Mouse (Mus musculus) E14TG2a.4 (cell line): ENCODE data around the gene Lrrc66.

Experiments
- H3K27me3 ChIP-seq: 2 replicates; pipeline ENCODE4 v1.6.1; 2014; ENCODE audit warnings: low read length, control low read depth; ENCODE audit not compliant: insufficient read depth
- H3K36me3 ChIP-seq: 2 replicates; pipeline ENCODE4 v1.6.1; 2014; ENCODE audit warnings: low read length, control low read depth; ENCODE audit not compliant: insufficient read depth
- H3K4me1 ChIP-seq: replicated peaks from 2 replicates; pipeline ENCODE4 v1.6.1; 2014; ENCODE audit warnings: low read depth, low read length, control low read depth
- H3K4me3 ChIP-seq: replicated peaks from 2 replicates; pipeline ENCODE4 v1.5.1; 2014; ENCODE audit warnings: mild to moderate bottlenecking, low read length
- H3K9me3 ChIP-seq: 2 replicates; pipeline ENCODE4 v1.6.1; 2014; ENCODE audit warnings: low read length, control low read depth
- CTCF ChIP-seq: conservative IDR thresholded peaks from 2 replicates; pipeline ENCODE4 v1.5.1; 2014; ENCODE audit warnings: low read length
- NANOG ChIP-seq: IDR thresholded peaks from 2 replicates; pipeline ENCODE4 v1.6.1; 2014; ENCODE audit warnings: borderline replicate concordance, low read length, mixed read lengths
- POU5F1 ChIP-seq: IDR thresholded peaks from 2 replicates; pipeline ENCODE4 v1.6.1; 2014; ENCODE audit warnings: low read length, borderline replicate concordance

Lrrc66 gene

DNA sequence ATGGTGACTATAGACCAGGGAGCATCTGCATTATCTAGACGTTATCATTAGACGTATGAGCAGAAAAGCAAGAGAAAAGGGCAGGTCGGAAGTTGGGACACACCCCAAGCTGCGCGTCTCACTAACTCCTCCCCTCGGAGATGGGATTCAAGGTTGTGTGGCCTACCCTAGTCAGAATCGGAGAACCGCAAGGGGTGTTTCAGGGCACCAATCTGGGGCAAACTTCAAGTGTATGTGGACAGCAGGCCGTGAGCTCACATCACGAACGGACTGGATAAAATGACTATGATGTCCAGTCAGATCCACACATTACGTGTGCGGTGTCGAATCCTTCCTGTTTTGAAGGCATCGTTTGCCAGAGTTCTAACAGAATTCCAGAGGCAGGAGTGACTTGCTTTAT lies 4.3 kb downstream of the Lrrc66 start:
- TF ChIP-seq POU5F1 (no peak), CTCF (no peak), NANOG (no peak)
- Histone ChIP-seq H3K4me1 (peaks cover 14% of the 10 kb centered on the region), H3K9me3 (no peaks in the 10 kb centered on the region), H3K4me3 (no peak overlapping the region), H3K36me3 (no peaks in the 10 kb centered on the region), H3K27me3 (no peaks in the 10 kb centered on the region)

DNA sequence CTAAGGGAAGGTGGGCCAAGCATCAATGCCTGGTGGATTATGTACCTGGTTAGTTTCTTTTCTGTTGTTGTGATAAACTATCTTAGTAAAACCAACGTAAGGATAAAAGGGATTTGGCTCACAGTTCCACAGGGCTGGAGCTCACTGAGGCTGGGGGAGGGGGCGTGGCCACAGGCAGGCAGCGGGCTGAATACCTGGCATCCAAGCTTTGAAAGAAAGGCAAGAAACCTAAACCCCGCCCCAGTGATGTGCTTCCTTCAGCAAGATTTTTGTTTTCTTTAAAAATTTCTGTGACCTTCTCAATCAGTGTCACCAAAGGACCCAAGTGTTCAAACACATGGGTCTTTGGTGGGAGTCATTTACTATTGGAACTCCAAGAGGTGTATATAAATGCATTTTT lies 4.8 kb downstream of the Lrrc66 start:
- Histone ChIP-seq H3K27me3 (no peaks in the 10 kb centered on the region), H3K4me3 (no peak overlapping the region), H3K36me3 (no peaks in the 10 kb centered on the region), H3K9me3 (no peaks in the 10 kb centered on the region), H3K4me1 (peaks cover 14% of the 10 kb centered on the region)
- TF ChIP-seq POU5F1, result no peak
- no peak for TF ChIP-seq NANOG
- no peak for TF ChIP-seq CTCF

GRCm38 (mm10) chr5:73626842-73627241 lies 5.5 kb downstream of the Lrrc66 start:
- no peaks in the 10 kb centered on the region for H3K27me3 ChIP-seq
- peaks cover 7% of the 10 kb centered on the region; the same call in 1 of the 2 replicates for H3K4me1 ChIP-seq

DNA sequence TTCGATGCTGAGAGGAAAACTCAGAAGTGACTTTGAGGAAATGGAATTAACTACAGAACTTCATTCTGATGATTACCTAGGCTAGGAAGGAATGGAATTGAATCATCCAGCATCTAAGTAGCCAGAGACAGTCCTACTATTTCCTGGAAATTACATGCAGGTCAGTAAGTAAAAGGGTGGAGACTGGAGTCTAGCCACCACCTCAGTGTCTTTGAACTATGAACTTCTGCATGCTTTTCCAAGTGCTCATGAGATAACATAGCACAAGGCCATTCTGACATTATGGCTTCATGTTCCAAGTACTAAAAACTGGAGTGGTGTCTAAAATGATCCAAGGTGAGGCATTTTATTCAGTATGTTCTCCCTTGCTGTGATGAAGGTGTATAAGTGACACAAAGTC lies 6.8 kb downstream of the Lrrc66 start:
- H3K4me3 ChIP-seq, result no peak overlapping the region
- TF ChIP-seq POU5F1, result no peak
- TF ChIP-seq NANOG, result no peak
- TF ChIP-seq CTCF, result no peak
- H3K36me3 ChIP-seq, result no peaks in the 10 kb centered on the region
- no peaks in the 10 kb centered on the region for H3K27me3 ChIP-seq
- H3K9me3 ChIP-seq, result no peaks in the 10 kb centered on the region
- peaks cover 7% of the 10 kb centered on the region; the same call in 1 of the 2 replicates for H3K4me1 ChIP-seq

More at GRCm38 (mm10) chr5:73626842-73627241, 5.5 kb downstream of the Lrrc66 start:
- Histone ChIP-seq H3K36me3 (no peaks in the 10 kb centered on the region), H3K4me3 (no peak overlapping the region), H3K9me3 (no peaks in the 10 kb centered on the region)
- no peak for TF ChIP-seq CTCF
- no peak for TF ChIP-seq NANOG
- TF ChIP-seq POU5F1, result no peak

GRCm38 (mm10) chr5:73618969-73619368 lies 13.4 kb downstream of the Lrrc66 start:
- H3K9me3 ChIP-seq, result no peaks in the 10 kb centered on the region
- TF ChIP-seq POU5F1 (no peak), CTCF (no peak), NANOG (no peak)
- no peaks in the 10 kb centered on the region for H3K27me3 ChIP-seq
- H3K4me1 ChIP-seq, result no peaks in the 10 kb centered on the region
- no peaks in the 10 kb centered on the region for H3K36me3 ChIP-seq
- no peak overlapping the region for H3K4me3 ChIP-seq

DNA sequence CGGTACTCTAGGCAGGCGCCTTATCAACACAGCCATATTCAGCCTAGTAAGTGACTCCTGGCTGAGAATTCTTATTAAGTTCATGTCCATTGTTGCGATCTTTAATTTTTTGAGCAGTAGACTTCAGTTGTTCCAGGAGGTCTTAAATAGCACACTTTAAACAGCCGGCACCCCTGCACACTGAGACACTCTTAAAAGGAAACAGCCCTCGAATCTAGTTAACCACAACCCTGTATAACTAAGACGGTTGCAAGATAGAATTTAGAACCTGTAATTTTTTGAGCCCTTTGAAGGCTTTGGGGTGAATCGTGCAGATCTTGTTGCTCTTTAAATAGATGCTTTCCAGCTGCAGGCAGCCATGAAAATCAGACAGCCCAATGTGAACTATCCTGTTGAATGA lies 17.1 kb downstream of the Lrrc66 start:
- no peaks in the 10 kb centered on the region for H3K4me1 ChIP-seq
- H3K36me3 ChIP-seq, result no peaks in the 10 kb centered on the region
- peaks cover 5% of the 10 kb centered on the region for H3K9me3 ChIP-seq
- no peak overlapping the region for H3K4me3 ChIP-seq
- H3K27me3 ChIP-seq, result no peaks in the 10 kb centered on the region
- TF ChIP-seq NANOG, result no peak
- no peak for TF ChIP-seq CTCF
- TF ChIP-seq POU5F1, result no peak

DNA sequence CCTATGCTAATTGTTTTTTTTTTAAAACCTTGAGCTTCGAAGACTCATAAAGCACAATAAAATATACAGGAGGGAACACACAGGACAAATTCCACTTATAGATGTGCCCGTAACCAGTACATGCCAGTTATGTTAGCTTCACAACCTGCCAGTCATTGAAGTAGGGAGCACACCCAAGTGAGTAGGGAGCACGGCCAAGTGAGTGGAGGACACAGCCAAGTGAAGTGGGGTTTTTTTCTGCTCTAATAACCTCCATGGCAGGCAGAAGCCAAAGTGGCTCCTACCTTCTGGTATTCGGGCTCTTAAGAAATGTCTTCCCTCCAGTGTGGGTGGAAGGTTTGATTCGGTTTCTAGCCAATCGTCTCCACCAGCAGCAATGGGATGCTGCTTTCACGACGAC lies 19.0 kb downstream of the Lrrc66 start:
- Histone ChIP-seq H3K4me3 (no peak overlapping the region), H3K27me3 (no peaks in the 10 kb centered on the region), H3K36me3 (no peaks in the 10 kb centered on the region), H3K4me1 (no peaks in the 10 kb centered on the region), H3K9me3 (peaks cover 11% of the 10 kb centered on the region)
- TF ChIP-seq CTCF (no peak), NANOG (no peak), POU5F1 (no peak)

GRCm38 (mm10) chr5:73611071-73611470 lies 21.3 kb downstream of the Lrrc66 start:
- TF ChIP-seq NANOG (no peak), POU5F1 (no peak), CTCF (no peak)
- Histone ChIP-seq H3K4me3 (no peak overlapping the region), H3K9me3 (peaks cover 18% of the 10 kb centered on the region), H3K27me3 (no peaks in the 10 kb centered on the region), H3K36me3 (no peaks in the 10 kb centered on the region), H3K4me1 (no peaks in the 10 kb centered on the region)

- Histone ChIP-seq H3K9me3 (peaks cover 12% of the 10 kb centered on the region), H3K27me3 (no peaks in the 10 kb centered on the region), H3K4me3 (no peak overlapping the region), H3K4me1 (no peaks in the 10 kb centered on the region), H3K36me3 (no peaks in the 10 kb centered on the region)
- no peak for TF ChIP-seq NANOG
- no peak for TF ChIP-seq CTCF
- TF ChIP-seq POU5F1, result no peak
These were observed 27.4 kb downstream of the Lrrc66 start for GRCm38 (mm10) chr5:73604964-73605363.

DNA sequence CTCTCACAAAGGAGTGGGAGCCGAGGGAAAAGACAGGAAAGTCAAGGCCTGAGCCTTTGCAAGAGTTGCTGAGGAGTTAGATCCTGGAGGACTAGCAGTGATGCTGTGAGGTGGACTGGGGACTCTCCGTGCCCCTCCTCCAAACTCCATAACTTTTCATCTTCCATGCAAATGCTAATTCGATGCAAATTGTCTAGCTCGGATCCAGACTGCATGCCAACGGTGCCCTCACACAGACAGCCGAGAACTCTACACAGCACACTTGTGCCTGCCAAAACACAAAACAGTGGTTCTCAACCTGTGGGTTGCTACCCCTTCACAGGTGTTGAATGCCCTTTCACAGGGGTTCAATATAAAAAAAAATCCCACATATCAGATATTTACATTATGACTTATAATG lies 27.8 kb downstream of the Lrrc66 start:
- peaks cover 9% of the 10 kb centered on the region for H3K9me3 ChIP-seq
- no peak overlapping the region for H3K4me3 ChIP-seq
- no peaks in the 10 kb centered on the region for H3K36me3 ChIP-seq
- H3K27me3 ChIP-seq, result no peaks in the 10 kb centered on the region
- peaks cover under 1% of the 10 kb centered on the region; the same call in 1 of the 2 replicates for H3K4me1 ChIP-seq
- TF ChIP-seq CTCF, result no peak
- TF ChIP-seq NANOG, result no peak
- no peak for TF ChIP-seq POU5F1
